Mouse (Mus musculus) MEL (cell line): ENCODE measurements around the gene Rpp25. TPM values are rescaled to one million over a fixed set of nuclear protein-coding genes. Genes with fewer than 3 reads are reported as not detected.

Experiments
- DNase-seq: peaks from one replicate; pipeline ENCODE4 v3.0.0; 2011; ENCODE audit warnings: low read depth, low spot score
- H3K27ac ChIP-seq: 2 replicates; pipeline ENCODE4 v1.5.1; 2012; ENCODE audit warnings: low read depth, mild to moderate bottlenecking, control low read depth, low read length, moderate library complexity; ENCODE audit not compliant: control insufficient read depth
- H3K27me3 ChIP-seq, 2 experiments: fragments of 150-350 bp in 1 of 2; sonication (generic) in 1 of 2; 2 replicates each; pipeline ENCODE4 v1.6.1; 2012; ENCODE audit warnings: low read length in 2 of 2, mild to moderate bottlenecking in 2 of 2, improper control_type of control experiment in 1 of 2, moderate library complexity in 1 of 2; ENCODE audit not compliant: insufficient read depth in 2 of 2, control insufficient read depth in 1 of 2
- H3K36me3 ChIP-seq, 2 experiments: 2 replicates each; pipeline ENCODE4 v1.6.1; 2012 to 2014; ENCODE audit warnings: low read length in 2 of 2, improper control_type of control experiment in 1 of 2, inconsistent platforms in 1 of 2, mild to moderate bottlenecking in 1 of 2; ENCODE audit not compliant: insufficient read depth in 2 of 2, control insufficient read depth in 1 of 2
- H3K4me1 ChIP-seq, 2 experiments: fragments of 150-350 bp in 1 of 2; sonication (generic) in 1 of 2; 2 replicates each; pipeline ENCODE4 v1.6.1; 2012; ENCODE audit warnings: low read length in 2 of 2, improper control_type of control experiment in 1 of 2, mild to moderate bottlenecking in 1 of 2; ENCODE audit not compliant: insufficient read depth in 2 of 2, control insufficient read depth in 1 of 2
- H3K4me3 ChIP-seq, 2 experiments: fragments of 150-350 bp in 1 of 2; sonication (generic) in 1 of 2; 2 replicates each; pipeline ENCODE4 v1.5.1; 2012; ENCODE audit warnings: low read depth in 2 of 2, low read length in 2 of 2, mild to moderate bottlenecking in 2 of 2, moderate library complexity in 2 of 2, control low read depth in 1 of 2, improper control_type of control experiment in 1 of 2; ENCODE audit not compliant: control insufficient read depth in 1 of 2, insufficient read depth in 1 of 2
- H3K79me2 ChIP-seq: 2 replicates; pipeline ENCODE4 v1.6.1; 2012; ENCODE audit warnings: mild to moderate bottlenecking, low read length, moderate library complexity; ENCODE audit not compliant: control insufficient read depth, poor library complexity, insufficient read depth
- H3K9ac ChIP-seq: 2 replicates; pipeline ENCODE4 v1.6.1; 2012; ENCODE audit warnings: low read depth, mild to moderate bottlenecking, control low read depth, low read length, moderate library complexity; ENCODE audit not compliant: control insufficient read depth, poor library complexity, severe bottlenecking
- H3K9me3 ChIP-seq: fragments of 150-350 bp; sonication (generic); replicated peaks from 2 replicates; pipeline ENCODE4 v1.6.1; 2012; ENCODE audit warnings: mild to moderate bottlenecking, low read length, improper control_type of control experiment, moderate library complexity; ENCODE audit not compliant: insufficient read depth
- BHLHE40 ChIP-seq: IDR thresholded peaks from 2 replicates; pipeline ENCODE4 v1.6.1; 2012; ENCODE audit warnings: low read depth, mild to moderate bottlenecking, inconsistent platforms, low read length, improper control_type of control experiment, borderline replicate concordance
- CHD1 ChIP-seq: IDR thresholded peaks from 2 replicates; pipeline ENCODE4 v1.6.1; 2012; ENCODE audit warnings: low read depth, mild to moderate bottlenecking, inconsistent platforms, low read length, improper control_type of control experiment
- CHD2 ChIP-seq: IDR thresholded peaks from 2 replicates; pipeline ENCODE4 v1.6.1; 2011; ENCODE audit warnings: low read length, improper control_type of control experiment
- CTCF ChIP-seq, 3 experiments: IDR thresholded peaks in 2 of 3; conservative IDR thresholded peaks in 1 of 3; 2 replicates each; pipeline ENCODE4 v1.5.1; 2011 to 2012; ENCODE audit warnings: low read length in 3 of 3, low read depth in 2 of 3, mild to moderate bottlenecking in 2 of 3, improper control_type of control experiment in 1 of 3, inconsistent platforms in 1 of 3, mixed read lengths in 1 of 3, moderate library complexity in 1 of 3; ENCODE audit not compliant: control insufficient read depth in 1 of 3, insufficient read depth in 1 of 3, poor library complexity in 1 of 3, severe bottlenecking in 1 of 3
- E2F4 ChIP-seq: IDR thresholded peaks from 2 replicates; pipeline ENCODE4 v1.6.1; 2011; ENCODE audit warnings: low read depth, low read length, improper control_type of control experiment, borderline replicate concordance
- ELF1 ChIP-seq: IDR thresholded peaks from 2 replicates; pipeline ENCODE4 v1.6.1; 2014; ENCODE audit warnings: low read depth, mild to moderate bottlenecking, inconsistent platforms, low read length, improper control_type of control experiment, moderate library complexity
- EP300 ChIP-seq, 2 experiments: IDR thresholded peaks; 2 replicates each; pipeline ENCODE4 v1.6.1; 2011; ENCODE audit warnings: improper control_type of control experiment in 2 of 2, low read length in 2 of 2, low read depth in 1 of 2, mild to moderate bottlenecking in 1 of 2
- ETS1 ChIP-seq: IDR thresholded peaks from 2 replicates; pipeline ENCODE4 v1.6.1; 2012; ENCODE audit warnings: low read depth, mild to moderate bottlenecking, inconsistent platforms, low read length, improper control_type of control experiment, moderate library complexity
- GABPA ChIP-seq: IDR thresholded peaks from 2 replicates; pipeline ENCODE4 v1.6.1; 2012; ENCODE audit warnings: low read depth, mild to moderate bottlenecking, inconsistent platforms, low read length, improper control_type of control experiment, moderate library complexity
- GATA1 ChIP-seq: IDR thresholded peaks from 2 replicates; pipeline ENCODE4 v1.6.1; 2011; ENCODE audit warnings: low read depth, low read length, improper control_type of control experiment
- HCFC1 ChIP-seq: IDR thresholded peaks from 2 replicates; pipeline ENCODE4 v1.6.1; 2012; ENCODE audit warnings: low read depth, mild to moderate bottlenecking, inconsistent platforms, low read length, improper control_type of control experiment, moderate library complexity
- JUND ChIP-seq: IDR thresholded peaks from 2 replicates; pipeline ENCODE4 v1.6.1; 2011; ENCODE audit warnings: low read depth, mild to moderate bottlenecking, improper control_type of control experiment, low read length
- KAT2A ChIP-seq: conservative IDR thresholded peaks from 2 replicates; pipeline ENCODE4 v1.6.1; 2012; ENCODE audit warnings: low read depth, low read length, improper control_type of control experiment, inconsistent platforms
- MAFK ChIP-seq: IDR thresholded peaks from 2 replicates; pipeline ENCODE4 v1.6.1; 2011; ENCODE audit warnings: low read depth, mild to moderate bottlenecking, low read length, improper control_type of control experiment, borderline replicate concordance
- MAX ChIP-seq: IDR thresholded peaks from 2 replicates; pipeline ENCODE4 v1.6.1; 2011; ENCODE audit warnings: low read length, improper control_type of control experiment
- MAZ ChIP-seq: IDR thresholded peaks from 2 replicates; pipeline ENCODE4 v1.6.1; 2012; ENCODE audit warnings: low read depth, mild to moderate bottlenecking, inconsistent platforms, low read length, improper control_type of control experiment
- MEF2A ChIP-seq: IDR thresholded peaks from 2 replicates; pipeline ENCODE4 v1.6.1; 2014; ENCODE audit warnings: low read depth, mild to moderate bottlenecking, inconsistent platforms, low read length, improper control_type of control experiment; ENCODE audit not compliant: poor library complexity, insufficient replicate concordance, severe bottlenecking; ENCODE audit errors: extremely low read depth
- MXI1 ChIP-seq: IDR thresholded peaks from 2 replicates; pipeline ENCODE4 v1.6.1; 2011; ENCODE audit warnings: mild to moderate bottlenecking, low read depth, low read length, improper control_type of control experiment
- MYB ChIP-seq: IDR thresholded peaks from 2 replicates; pipeline ENCODE4 v1.6.1; 2011; ENCODE audit warnings: mild to moderate bottlenecking, low read depth, low read length, improper control_type of control experiment
- POLR2A ChIP-seq, 2 experiments: IDR thresholded peaks; 2 replicates each; pipeline ENCODE4 v1.6.1; 2011 to 2012; ENCODE audit warnings: low read length in 2 of 2, mild to moderate bottlenecking in 2 of 2, control low read depth in 1 of 2, improper control_type of control experiment in 1 of 2, low read depth in 1 of 2, moderate library complexity in 1 of 2; ENCODE audit not compliant: control insufficient read depth in 1 of 2, insufficient read depth in 1 of 2, poor library complexity in 1 of 2
- POLR2AphosphoS2 ChIP-seq: IDR thresholded peaks from 2 replicates; pipeline ENCODE4 v1.6.1; 2011; ENCODE audit warnings: low read length, improper control_type of control experiment
- POLR2AphosphoS5 ChIP-seq: IDR thresholded peaks from 2 replicates; pipeline ENCODE4 v1.6.1; 2012; ENCODE audit warnings: low read depth, borderline replicate concordance, mild to moderate bottlenecking, inconsistent platforms, low read length, moderate library complexity, mixed read lengths
- RAD21 ChIP-seq: IDR thresholded peaks from 2 replicates; pipeline ENCODE4 v1.6.1; 2011; ENCODE audit warnings: mild to moderate bottlenecking, low read depth, low read length, improper control_type of control experiment
- RCOR1 ChIP-seq: IDR thresholded peaks from 2 replicates; pipeline ENCODE4 v1.6.1; 2012; ENCODE audit warnings: low read depth, mild to moderate bottlenecking, inconsistent platforms, low read length, improper control_type of control experiment
- SIN3A ChIP-seq: IDR thresholded peaks from 2 replicates; pipeline ENCODE4 v1.6.1; 2012; ENCODE audit warnings: low read length, improper control_type of control experiment, inconsistent platforms
- SMC3 ChIP-seq: IDR thresholded peaks from 2 replicates; pipeline ENCODE4 v1.6.1; 2011; ENCODE audit warnings: low read depth, low read length, improper control_type of control experiment
- TBP ChIP-seq: IDR thresholded peaks from 2 replicates; pipeline ENCODE4 v1.8.0; 2011; ENCODE audit warnings: low read depth, low read length, improper control_type of control experiment
- TCF12 ChIP-seq: IDR thresholded peaks from 2 replicates; pipeline ENCODE4 v1.6.1; 2014; ENCODE audit warnings: low read depth, mild to moderate bottlenecking, inconsistent platforms, low read length, improper control_type of control experiment, moderate library complexity
- UBTF ChIP-seq: IDR thresholded peaks from 2 replicates; pipeline ENCODE4 v1.6.1; 2012; ENCODE audit warnings: low read depth, mild to moderate bottlenecking, inconsistent platforms, low read length, improper control_type of control experiment, moderate library complexity, borderline replicate concordance; ENCODE audit not compliant: insufficient read depth
- USF1 ChIP-seq: IDR thresholded peaks from 2 replicates; pipeline ENCODE4 v1.6.1; 2014; ENCODE audit warnings: low read depth, mild to moderate bottlenecking, inconsistent platforms, low read length, improper control_type of control experiment, moderate library complexity
- USF2 ChIP-seq, 2 experiments: IDR thresholded peaks; 2 replicates each; pipeline ENCODE4 v1.6.1; 2011 to 2012; ENCODE audit warnings: improper control_type of control experiment in 2 of 2, low read length in 2 of 2, borderline replicate concordance in 1 of 2, inconsistent platforms in 1 of 2, low read depth in 1 of 2, mild to moderate bottlenecking in 1 of 2; ENCODE audit not compliant: insufficient read depth in 1 of 2
- ZC3H11A ChIP-seq: IDR thresholded peaks from 2 replicates; pipeline ENCODE4 v1.6.1; 2012; ENCODE audit warnings: low read depth, mild to moderate bottlenecking, inconsistent platforms, low read length, improper control_type of control experiment
- ZKSCAN1 ChIP-seq: IDR thresholded peaks from 2 replicates; pipeline ENCODE4 v1.6.1; 2012; ENCODE audit warnings: low read depth, mild to moderate bottlenecking, inconsistent platforms, low read length, improper control_type of control experiment, moderate library complexity
- ZMIZ1 ChIP-seq: IDR thresholded peaks from 2 replicates; pipeline ENCODE4 v1.6.1; 2012; ENCODE audit warnings: low read depth, mild to moderate bottlenecking, inconsistent platforms, low read length, improper control_type of control experiment, moderate library complexity
- ZNF384 ChIP-seq: IDR thresholded peaks from 2 replicates; pipeline ENCODE4 v1.6.1; 2012; ENCODE audit warnings: low read depth, mild to moderate bottlenecking, inconsistent platforms, low read length, improper control_type of control experiment
- polyA plus RNA-seq, 2 experiments: library from polyadenylated mRNA; stranded (reverse) in 1 of 2; unstranded in 1 of 2; fragments of >175 nt in 1 of 2; fragments of >200 nt in 1 of 2; gene quantifications; 2 replicates each; pipeline versions ENCODE4 v1.2.1 to v1.2.4; 2012; ENCODE audit warnings: low replicate concordance in 2 of 2, low read depth in 1 of 2; ENCODE audit not compliant: insufficient read length in 2 of 2, insufficient read depth in 1 of 2, missing spikeins in 1 of 2
- total RNA-seq: library from RNA; depleted of rRNA; stranded (reverse); fragments of 300-350 nt; gene quantifications from 2 replicates; pipeline ENCODE4 v1.2.3, GENCODE M21; 2012

The Rpp25 gene
- total and polyA plus RNA-seq, 3 experiments: 0.12 to 0.68 TPM; not detected in 1

DNA sequence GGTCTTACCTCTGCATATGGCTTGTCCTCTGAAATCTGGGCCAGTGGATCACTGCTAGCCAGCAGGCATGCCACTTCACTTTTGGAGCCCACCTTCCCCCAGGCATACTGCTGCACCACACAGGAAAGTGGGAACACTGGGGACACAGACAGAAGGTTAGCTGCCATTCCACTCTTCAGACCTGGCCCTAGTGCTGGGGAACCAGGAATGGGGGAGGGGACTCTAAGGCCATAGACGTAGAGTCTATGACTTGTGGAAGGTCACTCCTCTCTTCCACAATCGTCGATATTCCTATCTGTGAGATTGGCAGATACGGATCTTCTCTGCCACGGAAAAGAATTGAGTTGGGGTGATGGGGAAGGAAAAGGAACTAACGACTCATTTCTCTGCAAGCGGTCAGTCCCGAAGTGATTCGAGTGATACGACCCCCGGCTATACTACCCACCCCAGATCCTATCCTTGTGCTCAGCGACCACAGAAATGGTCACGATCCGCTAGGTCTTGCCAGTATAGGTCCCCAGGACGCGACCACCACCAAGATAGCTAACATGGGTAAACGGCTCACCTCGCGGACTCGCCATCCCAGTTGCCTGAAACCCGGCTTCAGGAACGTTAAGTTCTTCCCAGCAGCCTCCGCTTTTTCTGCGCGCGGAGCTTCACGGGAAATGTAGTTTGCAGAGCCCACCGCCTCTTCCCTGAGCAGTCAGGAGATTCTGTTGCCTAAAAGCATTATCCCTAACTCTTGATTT is 48.5 kb downstream of the Rpp25 start, which contains the start of gene Mpi:
Gene Mpi (minus strand): TSS at position 625 of the 749 bp plus-strand sequence.
- Histone ChIP-seq H3K27me3 (no peaks in the 10 kb centered on the region), H3K4me3 (peak within 1 kb of the TSS; percentile 84 to 93), H3K27ac (peak within 1 kb of the TSS; percentile 21; the same call in 1 of the 2 replicates), H3K4me1 (peaks cover 0 to 11% of the 10 kb centered on the region in 2 experiments; a peak in 2 of 4 replicates), H3K36me3 (peaks cover 0 to 4% of the 10 kb centered on the region in 2 experiments; a peak in 2 of 4 replicates), H3K9me3 (no peaks in the 10 kb centered on the region), H3K79me2 (no peaks in the 10 kb centered on the region; the same call in 1 of the 2 replicates), H3K9ac (peak within 1 kb of the TSS; percentile 74)
- DNase-seq: peak; percentile 84
- TF ChIP-seq CHD1: no peak
- TF ChIP-seq UBTF: no peak
- no peak for TF ChIP-seq SMC3
- TF ChIP-seq USF2 (IDR thresholded peaks at IDR 0.05; ENCODE audit: borderline replicate concordance in 1 of 2, insufficient read depth in 1 of 2, low read depth in 1 of 2, low read length in 2 of 2): no peak
- no peak for TF ChIP-seq ETS1
- TF ChIP-seq ZC3H11A: no peak
- TF ChIP-seq GABPA: no peak
- TF ChIP-seq MYB: peak; percentile 67; the same call in 1 of the 2 replicates
- no peak for TF ChIP-seq RCOR1
- no peak for TF ChIP-seq E2F4
- no peak for TF ChIP-seq MAZ
- no peak for TF ChIP-seq CTCF (IDR thresholded peaks at IDR 0.05 in 2 of 3, conservative IDR thresholded peaks at IDR 0.05 in 1 of 3; ENCODE audit: control insufficient read depth in 1 of 3, insufficient read depth in 1 of 3, low read depth in 2 of 3, low read length in 3 of 3, poor library complexity in 1 of 3, severe bottlenecking in 1 of 3)
- no peak for TF ChIP-seq BHLHE40
- TF ChIP-seq ZMIZ1: no peak
- no peak for TF ChIP-seq MAX
- peak; percentile 23; the same call in 1 of the 2 replicates for TF ChIP-seq CHD2
- TF ChIP-seq GATA1: no peak; the same call in 1 of the 2 replicates
- TF ChIP-seq MEF2A: no peak
- TF ChIP-seq ZKSCAN1: no peak
- TF ChIP-seq POLR2AphosphoS2: no peak
- TF ChIP-seq ELF1: peak; percentile 63
- no peak for TF ChIP-seq JUND
- no peak for TF ChIP-seq RAD21
- no peak for TF ChIP-seq MAFK
- TF ChIP-seq MXI1: no peak; the same call in 1 of the 2 replicates
- peak; percentile 84; the same call in 1 of the 2 replicates for TF ChIP-seq SIN3A
- 0 out of 2 replicates have a peak, but pooled peaks have one; percentile 31 for TF ChIP-seq TBP
- no peak for TF ChIP-seq POLR2AphosphoS5
- TF ChIP-seq TCF12: no peak
- TF ChIP-seq HCFC1: peak; percentile 99
- TF ChIP-seq KAT2A: peak; percentile 81; the same call in 1 of the 2 replicates
- 0 out of 4 replicates have a peak, but pooled peaks of 1 of the 2 experiments have one; percentile 7 for TF ChIP-seq EP300 (IDR thresholded peaks at IDR 0.05; ENCODE audit: low read depth in 1 of 2, low read length in 2 of 2)
- peak; percentile 56 to 85; a peak in 3 of 4 replicates for TF ChIP-seq POLR2A (IDR thresholded peaks at IDR 0.05; ENCODE audit: control insufficient read depth in 1 of 2, insufficient read depth in 1 of 2, low read depth in 1 of 2, low read length in 2 of 2, poor library complexity in 1 of 2)
- 0 out of 2 replicates have a peak, but pooled peaks have one; percentile 5 for TF ChIP-seq ZNF384
- TF ChIP-seq USF1: no peak
